Mouse (Mus musculus): ENCODE results near the gene Gp2.

GRCm38 (mm10) chr7:119459185-119459584 lies at the start of gene Gp2:
- TF ChIP-seq CTCF (IDR thresholded peaks at IDR 0.05; ENCODE audit: extremely low read depth, insufficient read depth, insufficient read length, insufficient replicate concordance): no peak
- no peak for TF ChIP-seq POLR2A (IDR thresholded peaks at IDR 0.05; ENCODE audit: low read depth, low read length)
